Mouse (Mus musculus): ENCODE measurements around the gene Prune1.

GRCm38 (mm10) chr3:95286510-95286909 is 4.6 kb upstream of the Prune1 start:
- TF ChIP-seq CTCF (IDR thresholded peaks at IDR 0.05; ENCODE audit: extremely low read depth, insufficient read depth, low read length) (no peak), POLR2A (IDR thresholded peaks at IDR 0.05; ENCODE audit: extremely low read depth, insufficient read depth, low read length) (no peak)

Measured in cortical plate, adult 2 months (tissue).